Mouse (Mus musculus): ENCODE results near the gene Grm8.
"Not testable (repeated sequence)": the region's sequence is repeated elsewhere in the genome, so short reads cannot be mapped to it uniquely, and the experiment has no call there.

Grm8 gene

GRCm38 (mm10) chr6:27885786-27886185, 249.2 kb downstream of the Grm8 start:
- peak; percentile 10 to 14 for DNase-seq (ENCODE audit: low spot score in 2 of 2)

- no peak for DNase-seq (ENCODE audit: low spot score in 2 of 2)
These were observed 285.3 kb downstream of the Grm8 start for GRCm38 (mm10) chr6:27849644-27850043.

- no peak for DNase-seq (ENCODE audit: low spot score in 2 of 2)
These were observed 298.8 kb downstream of the Grm8 start for GRCm38 (mm10) chr6:27836159-27836558.

- DNase-seq (ENCODE audit: low spot score in 2 of 2), result not testable (repeated sequence)
These were observed 315.2 kb downstream of the Grm8 start for GRCm38 (mm10) chr6:27819735-27820134.

- DNase-seq (ENCODE audit: low spot score in 2 of 2), result no peak
These were observed 322.2 kb downstream of the Grm8 start for GRCm38 (mm10) chr6:27812789-27813188.

GRCm38 (mm10) chr6:27809996-27810395, 325.0 kb downstream of the Grm8 start:
- peak in 1 of 2 experiments; percentile 9 for DNase-seq (ENCODE audit: low spot score in 2 of 2)

GRCm38 (mm10) chr6:27806741-27807140, 328.2 kb downstream of the Grm8 start:
- DNase-seq (ENCODE audit: low spot score in 2 of 2), result no peak

- no peak for DNase-seq (ENCODE audit: low spot score in 2 of 2)
These were observed 334.0 kb downstream of the Grm8 start for GRCm38 (mm10) chr6:27800881-27801572.

GRCm38 (mm10) chr6:27798735-27799134, 336.2 kb downstream of the Grm8 start:
- no peak for DNase-seq (ENCODE audit: low spot score in 2 of 2)

- DNase-seq (ENCODE audit: low spot score in 2 of 2), result no peak
These were observed 345.4 kb downstream of the Grm8 start for GRCm38 (mm10) chr6:27789566-27789965.

GRCm38 (mm10) chr6:27789151-27789550, 345.8 kb downstream of the Grm8 start:
- DNase-seq (ENCODE audit: low spot score in 2 of 2), result peak; percentile 8 to 63

GRCm38 (mm10) chr6:27782251-27782650, 352.7 kb downstream of the Grm8 start:
- no peak for DNase-seq (ENCODE audit: low spot score in 2 of 2)

- DNase-seq (ENCODE audit: low spot score in 2 of 2), result no peak
These were observed 353.6 kb downstream of the Grm8 start for GRCm38 (mm10) chr6:27781371-27781770.

GRCm38 (mm10) chr6:27775646-27776271, 359.2 kb downstream of the Grm8 start:
- DNase-seq (ENCODE audit: low spot score in 2 of 2), result no peak

GRCm38 (mm10) chr6:27762061-27762460, 372.9 kb downstream of the Grm8 start:
- peak; percentile 30 to 39 for DNase-seq (ENCODE audit: low spot score in 2 of 2)

- DNase-seq (ENCODE audit: low spot score in 2 of 2), result no peak
These were observed 381.6 kb downstream of the Grm8 start for GRCm38 (mm10) chr6:27753290-27753829.

GRCm38 (mm10) chr6:27746493-27746892, 388.5 kb downstream of the Grm8 start:
- DNase-seq (ENCODE audit: low spot score in 2 of 2), result no peak

- no peak for DNase-seq (ENCODE audit: low spot score in 2 of 2)
These were observed 389.1 kb downstream of the Grm8 start for GRCm38 (mm10) chr6:27745693-27746451.

GRCm38 (mm10) chr6:27689382-27689781, 445.6 kb downstream of the Grm8 start:
- peak; percentile 12 to 39 for DNase-seq (ENCODE audit: low spot score in 2 of 2)

- DNase-seq (ENCODE audit: low spot score in 2 of 2), result no peak
These were observed 473.1 kb downstream of the Grm8 start for GRCm38 (mm10) chr6:27661747-27662435.

GRCm38 (mm10) chr6:27657520-27657919, 477.5 kb downstream of the Grm8 start:
- peak in 1 of 2 experiments; percentile 17 for DNase-seq (ENCODE audit: low spot score in 2 of 2)

- DNase-seq (ENCODE audit: low spot score in 2 of 2), result peak; percentile 45 to 57
These were observed 488.5 kb downstream of the Grm8 start for GRCm38 (mm10) chr6:27646503-27646902.

Data from right cerebral cortex, postnatal 36 days (tissue).